Mouse (Mus musculus) C2C12 (cell line): ENCODE data around the gene Fgf15. TPM values are rescaled to one million over a fixed set of nuclear protein-coding genes. Genes with fewer than 3 reads are reported as not detected.

Source experiments
- H3K27me3 ChIP-seq: one replicate; pipeline ENCODE4 v1.6.1; 2011; ENCODE audit not compliant: control insufficient read depth, insufficient read depth, insufficient read length
- H3K36me3 ChIP-seq: one replicate; pipeline ENCODE4 v1.6.1; 2011; ENCODE audit not compliant: control insufficient read depth, insufficient read depth
- H3K4me3 ChIP-seq: one replicate; pipeline ENCODE4 v1.5.1; 2011; ENCODE audit warnings: mild to moderate bottlenecking, control low read depth; ENCODE audit not compliant: poor library complexity, insufficient read depth, severe bottlenecking
- H3K79me2 ChIP-seq: one replicate; pipeline ENCODE4 v1.6.1; 2011; ENCODE audit not compliant: control insufficient read depth, insufficient read depth
- H3K79me3 ChIP-seq: one replicate; pipeline ENCODE4 v1.6.1; 2011; ENCODE audit warnings: low read depth, control low read depth
- H3ac ChIP-seq: one replicate; pipeline ENCODE3; 2011; ENCODE audit warnings: low read depth; ENCODE audit not compliant: control insufficient read depth, insufficient read length
- CEBPB ChIP-seq: IDR thresholded peaks from one replicate; pipeline ENCODE4 v1.6.1; 2011; ENCODE audit warnings: low read depth, mild to moderate bottlenecking, control low read depth, moderate library complexity
- CTCF ChIP-seq: IDR thresholded peaks from one replicate; pipeline ENCODE4 v1.5.1; 2011; ENCODE audit not compliant: control insufficient read depth, insufficient read depth, insufficient read length
- FOSL1 ChIP-seq: IDR thresholded peaks from one replicate; pipeline ENCODE4 v1.8.0; 2011; ENCODE audit warnings: mild to moderate bottlenecking, low read length; ENCODE audit not compliant: poor library complexity, insufficient read depth, severe bottlenecking
- MAX ChIP-seq: IDR thresholded peaks from one replicate; pipeline ENCODE4 v1.6.1; 2011; ENCODE audit warnings: mild to moderate bottlenecking, control low read depth
- MYOD1 ChIP-seq: IDR thresholded peaks from one replicate; pipeline ENCODE4 v1.6.1; 2011; ENCODE audit warnings: low read depth; ENCODE audit not compliant: control insufficient read depth, insufficient read length
- MYOG ChIP-seq: IDR thresholded peaks from one replicate; pipeline ENCODE4 v1.6.1; 2011; ENCODE audit not compliant: control insufficient read depth, insufficient read length; ENCODE audit errors: extremely low read depth
- USF1 ChIP-seq: IDR thresholded peaks from one replicate; pipeline ENCODE4 v1.6.1; 2011; ENCODE audit warnings: low read depth, mild to moderate bottlenecking, control low read depth, moderate library complexity
- polyA plus RNA-seq: library from polyadenylated mRNA; unstranded; fragments of >200 nt; fragmentation: generic; extraction: Trizol; gene quantifications from one replicate; pipeline ENCODE4 v1.2.1, GENCODE M21; 2012; ENCODE audit warnings: missing spikeins

Fgf15 gene
- polyA plus RNA-seq, 1 experiment, result 0.02 TPM

DNA sequence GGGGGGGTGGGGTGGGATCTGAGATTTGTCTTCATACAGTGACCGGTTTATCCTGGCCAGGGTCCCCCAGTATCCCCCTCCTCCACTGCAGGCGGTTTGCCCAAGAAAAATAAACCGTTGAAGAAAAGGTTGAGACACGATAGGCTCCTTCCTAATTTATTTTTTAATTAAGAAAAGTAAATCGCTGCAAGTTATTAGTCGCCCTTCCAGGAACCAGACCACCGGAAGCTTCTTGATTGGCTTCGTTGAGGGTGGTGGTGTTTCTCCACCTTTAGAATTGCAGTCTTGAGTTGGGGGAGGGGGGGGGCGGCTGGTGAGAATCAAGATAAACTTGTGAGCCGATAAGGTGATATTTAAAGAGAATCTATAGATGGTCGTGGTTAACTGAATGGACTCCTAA, 44.3 kb downstream of the Fgf15 start:
- peaks cover 34% of the 10 kb centered on the region for H3K79me3 ChIP-seq
- no peak for TF ChIP-seq FOSL1
- TF ChIP-seq USF1, result no peak
- peaks cover 20% of the 10 kb centered on the region for H3K36me3 ChIP-seq
- H3K79me2 ChIP-seq, result peaks cover 40% of the 10 kb centered on the region
- H3ac ChIP-seq, result no peak overlapping the region
- peak overlapping the region; percentile 89 for H3K4me3 ChIP-seq
- H3K27me3 ChIP-seq, result no peaks in the 10 kb centered on the region

DNA sequence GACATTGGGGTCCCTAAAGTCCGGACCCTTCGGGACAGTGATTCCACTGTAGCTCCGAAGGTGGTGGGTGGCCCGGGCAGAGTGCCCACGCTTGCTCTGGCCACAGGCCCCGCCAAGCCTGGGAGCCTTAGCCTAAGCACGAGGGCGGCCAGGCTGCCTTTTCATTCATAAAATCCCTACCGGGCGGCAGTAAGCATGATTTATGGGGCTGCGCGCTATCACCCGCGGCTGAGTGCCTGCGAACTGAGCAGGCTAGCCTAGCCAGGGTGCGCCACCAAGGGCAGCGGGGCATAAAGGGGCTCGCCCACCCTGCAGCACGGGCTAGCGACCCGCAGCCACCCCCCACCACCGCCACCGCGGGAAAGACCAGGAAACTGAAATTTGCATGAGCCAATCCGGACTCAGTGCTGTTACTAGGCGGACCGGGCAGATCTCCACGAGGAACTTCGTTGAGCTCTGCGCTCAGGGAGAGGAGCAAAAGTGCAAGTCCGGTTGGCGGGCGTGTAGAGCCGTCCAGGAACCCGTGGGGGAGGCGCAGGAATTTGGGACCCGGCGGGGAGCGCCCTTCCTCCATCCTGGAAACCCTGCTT, 45.0 kb downstream of the Fgf15 start:
- no peaks in the 10 kb centered on the region for H3K27me3 ChIP-seq
- peaks cover 13% of the 10 kb centered on the region for H3K36me3 ChIP-seq
- H3K4me3 ChIP-seq, result peak overlapping the region; percentile 89
- H3ac ChIP-seq, result peak overlapping the region; percentile 78
- peaks cover 33% of the 10 kb centered on the region for H3K79me2 ChIP-seq
- H3K79me3 ChIP-seq, result peaks cover 27% of the 10 kb centered on the region
- no peak for TF ChIP-seq CEBPB
- TF ChIP-seq MAX, result peak; percentile 27

DNA sequence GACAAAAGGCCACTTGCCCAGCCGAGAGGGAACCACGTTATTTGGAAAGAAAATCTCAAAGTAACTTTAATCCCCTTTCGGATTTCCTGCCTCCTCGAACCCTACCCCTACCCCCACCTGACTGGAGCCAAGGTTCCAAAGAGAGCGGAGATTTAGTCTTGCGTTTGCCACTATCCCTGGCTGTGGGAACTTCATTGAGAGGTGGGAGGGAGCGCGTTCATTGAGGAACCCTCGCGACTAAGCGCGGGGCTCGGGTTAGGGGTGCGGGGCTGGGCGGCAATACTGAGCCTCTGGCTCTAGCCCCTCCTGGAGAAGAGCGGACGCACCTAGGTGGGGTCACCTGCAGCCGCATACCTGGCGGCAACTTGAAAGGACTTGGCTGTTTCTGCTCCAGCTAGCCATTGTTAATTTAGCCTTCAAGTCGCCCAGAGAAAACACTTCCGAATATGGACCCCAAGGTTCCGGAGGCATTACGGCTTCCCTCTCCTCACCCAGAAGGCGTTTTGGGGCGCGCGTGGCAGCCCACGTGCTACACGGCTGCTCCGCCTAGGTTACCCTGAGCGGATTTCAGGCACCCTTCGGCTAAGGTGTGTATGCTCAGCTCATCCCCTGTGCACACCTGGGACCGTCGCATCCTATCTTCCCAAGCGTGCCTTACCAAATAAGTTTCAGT, 45.9 kb downstream of the Fgf15 start:
- peaks cover 5% of the 10 kb centered on the region for H3K36me3 ChIP-seq
- H3K79me2 ChIP-seq, result peaks cover 24% of the 10 kb centered on the region
- H3ac ChIP-seq, result peak overlapping the region; percentile 67
- H3K4me3 ChIP-seq, result peak overlapping the region; percentile 89
- H3K27me3 ChIP-seq, result no peaks in the 10 kb centered on the region
- peaks cover 19% of the 10 kb centered on the region for H3K79me3 ChIP-seq
- no peak for TF ChIP-seq CEBPB
- TF ChIP-seq MAX, result peak; percentile 74

DNA sequence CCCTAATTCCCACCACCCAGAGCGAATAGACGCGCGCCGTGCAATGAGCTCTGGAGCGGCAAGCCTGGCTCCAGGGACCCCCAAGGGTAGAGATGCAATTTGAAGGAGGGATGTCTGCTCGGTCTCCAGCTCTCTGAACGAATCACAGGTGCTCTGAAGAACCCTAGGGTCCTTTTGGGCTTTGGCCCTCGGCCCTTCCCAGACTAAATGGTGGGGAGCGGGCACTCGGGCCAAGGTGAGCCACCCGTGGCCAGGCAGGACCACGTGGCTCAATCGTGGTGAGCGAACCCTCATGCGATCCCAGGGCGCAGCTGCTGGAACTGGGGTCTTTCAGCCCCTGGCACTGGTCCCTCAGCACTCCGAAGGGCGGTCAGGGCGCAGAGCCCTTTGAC, 46.4 kb downstream of the Fgf15 start:
- no peak for TF ChIP-seq CTCF
- TF ChIP-seq USF1, result no peak
- TF ChIP-seq MAX, result no peak
- no peak for TF ChIP-seq CEBPB
- TF ChIP-seq MYOD1, result no peak
- no peak for TF ChIP-seq FOSL1
- no peak for TF ChIP-seq MYOG
- peak overlapping the region; percentile 67 for H3ac ChIP-seq
- peak overlapping the region; percentile 89 for H3K4me3 ChIP-seq
- peaks cover 2% of the 10 kb centered on the region for H3K36me3 ChIP-seq
- peaks cover 19% of the 10 kb centered on the region for H3K79me2 ChIP-seq
- peaks cover 15% of the 10 kb centered on the region for H3K79me3 ChIP-seq
- no peaks in the 10 kb centered on the region for H3K27me3 ChIP-seq

DNA sequence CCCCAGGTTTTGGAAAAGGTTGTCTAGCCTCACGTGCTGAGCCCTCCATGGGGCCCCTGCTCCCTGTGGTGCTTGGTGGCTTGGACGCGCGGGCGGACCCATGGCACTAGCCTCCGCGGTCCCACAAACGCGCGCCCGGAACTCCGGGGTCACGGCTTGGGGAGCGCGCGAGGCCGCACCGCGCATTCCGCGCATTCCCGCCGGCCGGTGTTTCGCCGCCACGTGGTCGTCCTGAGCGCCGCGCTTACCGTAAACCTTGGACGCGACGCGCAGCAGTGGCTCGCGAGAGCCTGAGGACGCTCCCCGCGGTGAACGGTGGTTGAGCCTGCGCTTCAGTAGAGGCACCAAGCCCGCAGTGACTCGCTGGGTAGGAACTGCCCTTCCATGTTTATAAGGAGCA, 46.9 kb downstream of the Fgf15 start:
- H3K79me2 ChIP-seq, result peaks cover 14% of the 10 kb centered on the region
- peak overlapping the region; percentile 89 for H3K4me3 ChIP-seq
- no peaks in the 10 kb centered on the region for H3K27me3 ChIP-seq
- H3K79me3 ChIP-seq, result peaks cover 12% of the 10 kb centered on the region
- TF ChIP-seq MYOD1 (peak; percentile 12), USF1 (peak; percentile 79), MAX (peak; percentile 97), CEBPB (no peak), MYOG (no peak), CTCF (peak; percentile 33)
- no peaks in the 10 kb centered on the region for H3K36me3 ChIP-seq
- peak overlapping the region; percentile 67 for H3ac ChIP-seq

Other genes starting within 250 kb of the Fgf15 start
- gene Ano1, start 144.6 kb upstream of the Fgf15 start, polyA plus RNA-seq, result 2.7 TPM
- gene Fgf3, start 58.4 kb upstream of the Fgf15 start, polyA plus RNA-seq, result not detected
- not detected for gene Fgf4, start 49.2 kb upstream of the Fgf15 start, polyA plus RNA-seq
- gene LTO1, start 18.6 kb downstream of the Fgf15 start, polyA plus RNA-seq, result 13.5 TPM
- gene Ccnd1, start 43.4 kb downstream of the Fgf15 start, polyA plus RNA-seq, result 196 TPM